Mouse (Mus musculus): Measurements from ENCODE around the gene Hcst. TPM values are rescaled to one million over a fixed set of nuclear protein-coding genes. Genes with fewer than 3 reads are reported as not detected.

Hcst gene
- polyA plus RNA-seq (2014; fragmentation: Nextera tagmentation; extraction: Ambion mirVana): 0.39 TPM in 1 of 2 replicates, not detected in the other

- DNase-seq (ENCODE audit: low spot score) (no peak), ATAC-seq (ENCODE audit: insufficient number of reproducible peaks, low FRiP score, low TSS enrichment, low read depth) (no peak)
- no peak within 1 kb of the TSS for H3K4me3 ChIP-seq (ENCODE audit: low read depth, low read length)
- H3K27ac ChIP-seq (replicated peaks; ENCODE audit: low read depth, low read length): no peak within 1 kb of the TSS
- H3K36me3 ChIP-seq (ENCODE audit: control insufficient read depth, insufficient read depth, low read length): no peaks in the 10 kb centered on the region
- H3K4me2 ChIP-seq (ENCODE audit: low read depth, severe bottlenecking): no peak within 1 kb of the TSS
- H3K4me1 ChIP-seq (ENCODE audit: control insufficient read depth, insufficient read depth, low read length): no peaks in the 10 kb centered on the region; the same call in 1 of the 2 replicates
- WGBS: 78% methylated on average over 10 of the region's 10 CpGs
- no peaks in the 10 kb centered on the region for H3K9me3 ChIP-seq (ENCODE audit: control insufficient read depth, low read length)
- no peak within 1 kb of the TSS for H3K9ac ChIP-seq (ENCODE audit: low read length)
- H3K27me3 ChIP-seq (ENCODE audit: control insufficient read depth, insufficient read depth, low read length): peaks cover 20% of the 10 kb centered on the region
Measured at GRCm38 (mm10) chr7:30419561-30420499, at the start of gene Hcst. TSS of gene Hcst (minus strand) at chr7:30419854.

GRCm38 (mm10) chr7:30464816-30465300 is 45.2 kb upstream of the Hcst start:
- peaks cover 75% of the 10 kb centered on the region for H3K27me3 ChIP-seq (ENCODE audit: control insufficient read depth, insufficient read depth, low read length)
- no peak overlapping the region for H3K9ac ChIP-seq (ENCODE audit: low read length)
- H3K9me3 ChIP-seq (ENCODE audit: control insufficient read depth, low read length): no peaks in the 10 kb centered on the region
- 14% methylated on average over 6 of the region's 6 CpGs for WGBS
- DNase-seq (ENCODE audit: low spot score) (no peak), ATAC-seq (ENCODE audit: insufficient number of reproducible peaks, low FRiP score, low TSS enrichment, low read depth) (no peak)
- H3K4me3 ChIP-seq (ENCODE audit: low read depth, low read length): no peak overlapping the region
- H3K27ac ChIP-seq (replicated peaks; ENCODE audit: low read depth, low read length): no peak overlapping the region
- H3K4me2 ChIP-seq (ENCODE audit: low read depth, severe bottlenecking): no peak overlapping the region
- peaks cover 3% of the 10 kb centered on the region; the same call in 1 of the 2 replicates for H3K4me1 ChIP-seq (ENCODE audit: control insufficient read depth, insufficient read depth, low read length)
- H3K36me3 ChIP-seq (ENCODE audit: control insufficient read depth, insufficient read depth, low read length): no peaks in the 10 kb centered on the region

GRCm38 (mm10) chr7:30463996-30464395 is 44.3 kb upstream of the Hcst start:
- DNase-seq (ENCODE audit: low spot score) (no peak), ATAC-seq (ENCODE audit: insufficient number of reproducible peaks, low FRiP score, low TSS enrichment, low read depth) (no peak)
- H3K4me2 ChIP-seq (ENCODE audit: low read depth, severe bottlenecking): no peak overlapping the region
- H3K4me1 ChIP-seq (ENCODE audit: control insufficient read depth, insufficient read depth, low read length): peaks cover 3% of the 10 kb centered on the region; the same call in 1 of the 2 replicates
- H3K36me3 ChIP-seq (ENCODE audit: control insufficient read depth, insufficient read depth, low read length): no peaks in the 10 kb centered on the region
- no peak overlapping the region for H3K4me3 ChIP-seq (ENCODE audit: low read depth, low read length)
- H3K9me3 ChIP-seq (ENCODE audit: control insufficient read depth, low read length): no peaks in the 10 kb centered on the region
- H3K27me3 ChIP-seq (ENCODE audit: control insufficient read depth, insufficient read depth, low read length): peaks cover 82% of the 10 kb centered on the region
- H3K27ac ChIP-seq (replicated peaks; ENCODE audit: low read depth, low read length): no peak overlapping the region
- 25% methylated on average over 4 of the region's 4 CpGs for WGBS
- no peak overlapping the region for H3K9ac ChIP-seq (ENCODE audit: low read length)

- Histone ChIP-seq H3K4me3 (ENCODE audit: low read depth, low read length) (no peak overlapping the region), H3K36me3 (ENCODE audit: control insufficient read depth, insufficient read depth, low read length) (no peaks in the 10 kb centered on the region), H3K4me1 (ENCODE audit: control insufficient read depth, insufficient read depth, low read length) (peaks cover 3% of the 10 kb centered on the region; the same call in 1 of the 2 replicates), H3K9me3 (ENCODE audit: control insufficient read depth, low read length) (no peaks in the 10 kb centered on the region), H3K27ac (replicated peaks; ENCODE audit: low read depth, low read length) (no peak overlapping the region), H3K9ac (ENCODE audit: low read length) (no peak overlapping the region), H3K27me3 (ENCODE audit: control insufficient read depth, insufficient read depth, low read length) (peaks cover 86% of the 10 kb centered on the region), H3K4me2 (ENCODE audit: low read depth, severe bottlenecking) (no peak overlapping the region)
- no peak; the same call in 1 of the 2 replicates for ATAC-seq (ENCODE audit: insufficient number of reproducible peaks, low FRiP score, low TSS enrichment, low read depth)
- 39% methylated on average over 7 of the region's 7 CpGs for WGBS
- DNase-seq (ENCODE audit: low spot score): no peak
Measured at GRCm38 (mm10) chr7:30463568-30463967, 43.9 kb upstream of the Hcst start.

GRCm38 (mm10) chr7:30459484-30459883 is 39.8 kb upstream of the Hcst start:
- Histone ChIP-seq H3K27ac (replicated peaks; ENCODE audit: low read depth, low read length) (no peak overlapping the region), H3K9me3 (ENCODE audit: control insufficient read depth, low read length) (no peaks in the 10 kb centered on the region), H3K9ac (ENCODE audit: low read length) (no peak overlapping the region), H3K4me3 (ENCODE audit: low read depth, low read length) (no peak overlapping the region), H3K36me3 (ENCODE audit: control insufficient read depth, insufficient read depth, low read length) (no peaks in the 10 kb centered on the region), H3K4me1 (ENCODE audit: control insufficient read depth, insufficient read depth, low read length) (0 out of 2 replicates have a peak, but pooled peaks cover 3% of the 10 kb centered on the region), H3K4me2 (ENCODE audit: low read depth, severe bottlenecking) (no peak overlapping the region), H3K27me3 (ENCODE audit: control insufficient read depth, insufficient read depth, low read length) (peaks cover 91% of the 10 kb centered on the region)
- WGBS: 45% methylated on average over 6 of the region's 6 CpGs
- ATAC-seq (ENCODE audit: insufficient number of reproducible peaks, low FRiP score, low TSS enrichment, low read depth) (no peak), DNase-seq (ENCODE audit: low spot score) (no peak)

- ATAC-seq (ENCODE audit: insufficient number of reproducible peaks, low FRiP score, low TSS enrichment, low read depth) (no peak), DNase-seq (ENCODE audit: low spot score) (peak; percentile 33)
- Histone ChIP-seq H3K9me3 (ENCODE audit: control insufficient read depth, low read length) (no peaks in the 10 kb centered on the region), H3K27me3 (ENCODE audit: control insufficient read depth, insufficient read depth, low read length) (peaks cover 95% of the 10 kb centered on the region), H3K4me1 (ENCODE audit: control insufficient read depth, insufficient read depth, low read length) (0 out of 2 replicates have a peak, but pooled peaks cover 3% of the 10 kb centered on the region), H3K9ac (ENCODE audit: low read length) (no peak within 1 kb of the TSS), H3K4me2 (ENCODE audit: low read depth, severe bottlenecking) (0 out of 2 replicates have a peak within 1 kb of the TSS, but pooled peaks have one; percentile 4), H3K36me3 (ENCODE audit: control insufficient read depth, insufficient read depth, low read length) (no peaks in the 10 kb centered on the region), H3K27ac (replicated peaks; ENCODE audit: low read depth, low read length) (no peak within 1 kb of the TSS), H3K4me3 (ENCODE audit: low read depth, low read length) (no peak within 1 kb of the TSS)
- 2% methylated on average over 16 of the region's 16 CpGs for WGBS
Measured at GRCm38 (mm10) chr7:30457629-30458330, 38.1 kb upstream of the Hcst start, which contains the start of the genes Kirrel2 and Nphs1. TSS of gene Kirrel2 (minus strand) at chr7:30457690. TSS of gene Nphs1 (plus strand) at chr7:30458315.

- Histone ChIP-seq H3K4me1 (ENCODE audit: control insufficient read depth, insufficient read depth, low read length) (0 out of 2 replicates have a peak, but pooled peaks cover 3% of the 10 kb centered on the region), H3K9ac (ENCODE audit: low read length) (no peak overlapping the region), H3K9me3 (ENCODE audit: control insufficient read depth, low read length) (no peaks in the 10 kb centered on the region), H3K4me3 (ENCODE audit: low read depth, low read length) (no peak overlapping the region), H3K27ac (replicated peaks; ENCODE audit: low read depth, low read length) (no peak overlapping the region), H3K36me3 (ENCODE audit: control insufficient read depth, insufficient read depth, low read length) (no peaks in the 10 kb centered on the region), H3K4me2 (ENCODE audit: low read depth, severe bottlenecking) (0 out of 2 replicates have a peak overlapping the region, but pooled peaks have one; percentile 4), H3K27me3 (ENCODE audit: control insufficient read depth, insufficient read depth, low read length) (peaks cover 93% of the 10 kb centered on the region)
- WGBS: 1% methylated on average over 31 of the region's 31 CpGs
- no peak for DNase-seq (ENCODE audit: low spot score)
- no peak for ATAC-seq (ENCODE audit: insufficient number of reproducible peaks, low FRiP score, low TSS enrichment, low read depth)
Measured at GRCm38 (mm10) chr7:30456911-30457628, 37.4 kb upstream of the Hcst start.
